Mouse (Mus musculus) spleen, postnatal 4 days (tissue): Measurements from ENCODE around the gene Sec22a.

ENCODE experiments used
- DNase-seq, 2 experiments: peaks; one replicate each; pipeline ENCODE4 v3.0.0; 2022; ENCODE audit warnings: low spot score in 2 of 2

The Sec22a gene

DNA sequence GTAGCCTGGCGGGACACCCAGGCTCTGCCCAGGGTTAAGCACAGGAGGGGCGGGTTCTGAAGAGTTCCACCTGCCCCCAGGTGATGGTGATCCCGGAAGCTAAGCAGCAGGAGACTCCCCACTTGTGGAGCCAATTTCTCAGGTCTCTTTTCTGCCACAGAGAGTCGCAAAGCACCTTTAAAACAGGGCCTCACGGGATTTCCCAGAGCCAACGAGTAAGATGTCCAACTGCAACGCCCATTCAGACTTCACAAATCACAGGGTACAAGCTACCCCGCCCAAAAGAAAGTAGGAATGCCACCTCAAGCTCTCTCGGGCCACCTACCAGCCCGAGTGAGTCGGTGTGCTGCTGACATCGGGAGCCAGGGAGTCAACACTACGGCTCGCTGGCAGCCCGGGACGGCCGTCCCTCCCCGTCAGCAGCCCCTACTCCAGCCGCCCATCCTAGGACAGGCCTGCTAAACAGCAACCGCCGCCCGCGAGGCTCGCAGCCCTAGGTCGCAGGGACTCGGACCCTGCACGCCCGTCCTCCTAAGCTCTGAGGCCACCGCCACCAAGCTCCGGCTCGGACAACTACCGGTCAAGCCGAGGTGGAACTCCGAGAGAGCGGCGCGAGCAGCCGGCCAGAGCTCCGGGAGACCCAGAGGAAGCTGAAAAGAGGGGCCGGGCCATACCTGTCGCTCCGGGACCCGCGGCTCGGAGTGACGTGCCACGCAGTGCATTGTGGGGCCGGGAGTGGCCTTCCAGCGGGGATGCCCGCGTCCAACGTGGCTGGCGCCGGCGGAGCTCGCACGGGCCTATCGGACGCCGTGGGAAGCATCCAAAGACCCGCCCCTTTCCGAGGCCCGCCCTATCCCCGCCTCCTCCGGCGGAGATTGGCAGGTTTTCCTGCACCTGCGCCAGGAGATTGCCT lies at the start of gene Sec22a:
Gene Sec22a (minus strand): TSS at position 769 of the 913 bp plus-strand sequence.
- DNase-seq: peak; percentile 88 to 92

DNA sequence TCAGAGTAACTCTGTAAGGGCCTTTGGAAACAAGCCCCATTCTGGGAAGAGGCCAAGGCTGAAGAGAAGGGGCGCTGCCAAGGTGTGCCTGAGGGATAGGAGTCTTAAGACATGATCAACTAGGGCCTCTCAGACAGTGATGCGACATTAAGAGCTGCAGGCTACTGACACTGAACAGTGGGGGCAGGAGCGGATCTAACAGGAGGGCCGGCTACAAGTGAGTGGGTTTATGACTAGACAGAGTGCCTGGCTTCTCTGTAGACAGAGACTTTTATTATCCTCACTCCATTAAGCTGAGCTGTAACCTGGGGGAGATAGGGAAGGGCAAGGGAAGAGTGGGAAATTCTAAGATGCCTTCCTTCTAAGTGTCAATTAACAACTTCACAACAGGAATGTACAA lies 43.0 kb upstream of the Sec22a start:
- no peak for DNase-seq

DNA sequence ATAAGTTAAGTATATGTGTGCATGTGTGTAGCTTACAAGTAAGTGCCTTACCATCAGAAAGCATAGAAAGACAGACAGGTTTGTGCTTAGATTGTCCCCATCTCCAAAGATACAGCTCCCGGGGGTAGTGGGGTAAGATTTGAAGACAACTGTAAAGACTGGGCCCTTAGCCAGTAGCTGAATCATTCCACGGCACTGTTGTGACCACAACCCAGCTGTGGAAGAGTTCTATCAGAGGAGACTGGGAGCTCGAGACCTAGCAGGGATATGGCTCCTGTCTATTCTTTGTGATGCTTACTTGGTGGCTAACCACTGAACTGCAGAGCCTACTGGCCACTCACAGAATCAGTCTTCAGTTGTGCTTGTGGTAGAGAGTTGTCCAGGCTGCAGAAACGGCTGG lies 42.4 kb upstream of the Sec22a start:
- no peak for DNase-seq

DNA sequence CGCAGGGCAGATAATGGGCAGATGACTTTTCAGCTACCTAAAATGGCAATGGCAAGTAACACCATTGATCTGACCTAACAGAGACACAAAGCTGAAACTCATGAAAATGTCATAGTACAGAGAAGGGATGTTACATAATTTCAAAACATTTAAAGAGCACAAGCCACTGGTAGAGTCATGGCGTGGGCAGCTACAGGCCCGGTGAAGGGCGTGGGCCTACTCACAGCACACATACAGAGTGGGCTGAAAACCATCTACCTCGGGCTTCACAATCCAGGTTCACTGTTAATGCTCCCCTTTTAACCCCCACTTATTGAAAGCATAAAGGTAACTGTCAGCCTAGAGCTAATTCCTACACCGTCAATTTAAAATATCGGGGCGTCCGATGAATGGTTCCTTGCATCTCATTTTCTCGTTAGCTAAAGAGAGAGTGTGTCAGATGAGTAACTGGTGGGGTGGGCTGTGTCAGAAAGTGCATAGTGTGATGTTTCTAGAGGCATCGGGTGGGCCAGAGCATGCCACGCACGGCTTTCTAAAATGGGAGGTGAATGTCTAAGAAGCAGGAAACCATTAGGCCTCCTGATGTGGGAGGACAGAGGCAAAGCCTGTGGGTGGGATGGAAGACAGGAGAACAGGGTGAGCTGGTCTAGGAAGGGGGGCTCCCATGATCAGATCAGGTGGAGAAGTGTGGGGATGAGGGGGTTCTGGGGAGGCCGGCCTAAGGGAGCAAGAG lies 41.8 kb upstream of the Sec22a start:
- DNase-seq: no peak

DNA sequence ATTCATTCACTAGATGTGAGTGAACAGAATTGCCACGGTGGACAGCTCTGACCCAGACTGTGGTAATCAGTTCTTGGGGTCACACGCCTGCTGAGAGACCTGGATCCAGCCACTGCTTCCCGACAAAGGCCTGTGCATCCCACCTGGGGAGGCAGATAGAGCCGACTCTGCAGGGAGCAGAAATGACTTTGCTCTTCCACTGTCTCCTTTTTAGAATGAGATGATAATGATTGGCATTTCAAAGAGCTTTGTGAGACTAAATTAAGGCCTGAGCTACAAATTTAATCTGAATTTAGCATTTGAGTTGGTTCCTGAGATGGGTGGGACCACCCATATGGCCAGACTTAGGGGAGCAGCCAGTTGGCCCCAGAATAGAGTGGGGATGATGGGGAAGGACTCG lies 41.1 kb upstream of the Sec22a start:
- DNase-seq: no peak

DNA sequence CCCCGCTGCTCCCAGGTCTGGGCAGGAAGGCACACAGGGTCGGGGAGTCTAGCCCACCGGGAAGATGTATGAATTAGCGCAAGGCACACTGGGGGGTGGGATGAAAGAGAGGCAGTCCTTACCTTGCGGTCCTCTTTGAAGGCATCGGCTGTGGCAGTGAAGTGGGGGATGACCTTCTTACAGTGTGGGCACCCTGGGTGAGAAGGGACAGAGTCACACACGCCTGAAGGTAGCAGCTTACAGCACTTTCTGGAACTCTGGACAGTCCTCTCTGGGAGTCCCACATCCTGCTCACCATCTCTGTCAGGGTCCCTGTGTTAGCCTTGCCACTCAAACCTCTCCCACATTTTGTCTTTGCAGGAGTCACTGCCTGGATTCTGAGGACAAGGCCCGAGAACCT lies 40.2 kb upstream of the Sec22a start:
- DNase-seq: no peak

DNA sequence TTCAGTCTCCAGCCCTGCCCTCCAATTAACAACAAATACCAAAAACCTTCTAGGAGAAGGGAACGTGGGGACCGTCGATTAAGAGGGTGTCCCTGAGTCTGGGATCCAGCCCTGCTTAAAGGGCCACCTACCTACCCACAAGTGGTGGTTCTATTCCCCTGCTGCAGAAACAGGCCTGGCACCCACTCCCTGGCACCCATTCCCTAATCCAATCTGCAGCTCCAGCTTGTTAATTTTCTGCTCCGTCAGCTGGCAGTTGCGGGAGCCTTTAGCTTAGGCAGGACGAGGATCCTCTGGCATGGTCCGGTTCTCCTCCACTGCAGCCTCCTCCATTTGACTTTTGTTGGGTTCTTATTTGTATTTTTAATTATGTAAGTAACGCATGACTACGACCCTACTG lies 39.6 kb upstream of the Sec22a start:
- DNase-seq: no peak

DNA sequence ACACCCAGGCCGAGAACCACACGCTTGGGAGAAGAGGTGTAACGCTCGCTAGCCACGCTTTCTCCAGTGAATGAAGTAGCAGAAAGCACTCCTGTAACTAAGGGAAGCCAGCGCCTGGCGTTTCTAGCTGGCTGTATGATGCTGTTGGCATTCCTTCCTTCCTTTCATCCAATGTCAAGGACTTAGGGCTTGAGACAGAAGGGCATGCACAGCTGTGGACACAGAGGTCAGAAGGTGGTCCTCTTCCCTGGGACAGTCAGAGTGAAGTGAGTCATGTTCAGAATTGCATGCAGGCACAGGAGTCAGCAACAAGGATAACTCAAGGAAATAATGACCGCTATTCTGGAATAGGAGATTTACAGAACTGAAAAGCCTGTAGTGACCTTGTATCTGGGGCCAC lies 29.1 kb upstream of the Sec22a start:
- no peak for DNase-seq

DNA sequence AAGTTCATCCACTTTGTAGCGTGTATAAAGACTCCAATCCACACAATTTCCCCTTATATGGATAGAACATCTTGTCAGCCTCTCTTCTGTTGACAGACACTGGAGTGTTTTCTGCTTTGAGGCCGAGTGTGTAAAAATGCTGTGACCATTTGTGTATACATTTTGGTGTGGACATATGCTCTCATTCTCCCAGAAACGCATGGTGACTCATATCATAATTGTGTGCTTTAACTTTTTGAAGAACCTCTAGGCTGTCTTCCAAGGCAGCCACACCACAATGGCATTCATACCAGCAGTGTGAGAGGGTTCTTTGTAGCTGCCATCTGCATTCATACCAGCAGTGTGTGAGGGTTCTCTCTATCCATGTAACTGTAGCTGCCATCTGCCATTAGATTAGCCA lies 21.9 kb upstream of the Sec22a start:
- DNase-seq: no peak

DNA sequence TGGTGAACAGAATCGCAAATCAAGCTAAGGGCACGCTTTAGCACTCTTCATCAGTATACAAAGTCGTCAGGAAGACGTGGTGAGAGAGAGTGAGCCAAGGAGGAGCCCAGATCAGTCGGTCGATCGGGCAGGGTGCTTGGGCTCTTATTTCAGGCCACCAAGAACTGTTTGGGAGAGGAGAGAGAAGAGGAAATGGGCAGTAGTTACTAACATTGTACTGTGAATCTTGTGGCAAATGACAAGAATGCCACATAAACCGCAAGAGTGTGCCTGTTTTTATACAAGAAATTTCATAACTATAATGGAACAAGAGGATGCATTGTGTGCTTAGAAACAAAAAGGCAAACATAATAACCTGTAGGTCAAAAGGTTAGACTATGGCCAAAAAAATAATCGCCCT lies 16.3 kb upstream of the Sec22a start:
- no peak for DNase-seq

DNA sequence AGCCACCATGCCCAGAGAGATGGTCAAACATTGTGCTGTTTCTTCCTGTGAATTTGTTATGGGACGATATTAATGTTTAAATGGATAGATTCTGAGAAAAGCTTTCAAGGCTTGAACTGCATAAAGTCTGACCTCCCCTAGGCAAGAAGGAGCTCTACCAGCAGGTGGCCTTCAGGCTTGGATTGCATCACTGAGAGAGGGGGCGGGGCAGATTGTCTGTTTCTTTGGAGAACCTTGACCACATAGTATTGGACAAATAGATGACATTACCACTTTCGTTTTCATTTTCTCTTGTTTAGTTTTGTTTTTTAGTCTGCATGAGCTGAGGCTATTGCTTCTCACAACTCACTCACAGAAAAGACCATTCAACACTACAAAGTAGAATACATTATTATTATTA lies 15.6 kb upstream of the Sec22a start:
- no peak for DNase-seq

DNA sequence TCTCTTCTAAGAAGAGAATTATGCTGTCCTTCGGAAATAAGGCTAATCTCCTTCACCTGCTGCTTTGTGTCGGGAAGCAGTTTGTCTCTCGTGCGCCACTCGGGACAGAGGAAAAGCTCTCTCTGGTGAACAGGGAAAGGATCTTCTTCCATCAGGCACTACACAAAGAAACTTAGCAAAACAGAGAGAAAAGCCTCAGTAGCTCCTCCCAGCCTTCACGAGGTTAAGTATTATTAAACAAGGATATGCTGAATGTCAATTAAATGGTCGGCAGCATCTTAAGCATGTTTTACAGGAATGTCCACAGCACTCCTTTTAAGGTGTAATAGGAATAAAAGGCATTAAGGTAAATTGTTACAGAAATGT lies 328 bp upstream of the Sec22a start:
- no peak for DNase-seq

DNA sequence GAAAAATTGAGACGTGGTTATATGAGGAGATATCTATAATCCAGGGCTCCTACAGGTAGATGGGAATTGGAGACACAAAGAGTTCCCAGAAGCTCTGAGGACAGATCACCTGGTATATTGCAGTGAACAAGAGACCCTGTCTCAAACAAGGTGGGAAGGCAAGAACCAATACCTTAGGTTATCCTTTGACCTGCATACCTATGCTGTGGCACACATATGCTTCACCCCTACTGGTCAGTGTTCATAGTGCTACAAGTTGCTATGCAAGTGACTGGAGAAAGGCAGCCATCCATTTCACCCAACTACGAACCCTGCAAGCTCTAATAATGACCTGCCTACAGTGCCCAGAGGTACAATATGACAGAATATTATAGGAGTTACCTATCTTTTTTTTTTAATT lies 1.5 kb downstream of the Sec22a start:
- DNase-seq: no peak

DNA sequence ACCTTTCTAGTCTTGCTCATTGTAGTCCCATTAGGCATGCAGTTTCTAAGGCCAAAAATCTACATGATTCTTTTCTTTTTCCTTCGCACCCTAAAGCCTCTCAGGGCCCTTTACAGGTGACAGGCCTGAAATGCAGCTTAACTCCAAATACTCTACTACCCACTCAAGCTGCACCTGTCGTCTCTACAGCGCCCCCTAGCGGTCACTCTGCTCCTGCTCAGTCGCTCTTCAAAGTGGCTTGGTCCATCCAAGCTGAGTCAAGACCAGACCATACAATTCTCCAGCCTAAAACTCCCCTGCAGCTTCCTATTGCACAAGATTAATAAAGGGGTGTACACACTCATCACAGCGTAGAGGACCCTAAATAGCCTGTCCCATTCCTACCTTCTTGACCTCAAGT lies 3.1 kb downstream of the Sec22a start:
- DNase-seq: peak; percentile 38 to 87

DNA sequence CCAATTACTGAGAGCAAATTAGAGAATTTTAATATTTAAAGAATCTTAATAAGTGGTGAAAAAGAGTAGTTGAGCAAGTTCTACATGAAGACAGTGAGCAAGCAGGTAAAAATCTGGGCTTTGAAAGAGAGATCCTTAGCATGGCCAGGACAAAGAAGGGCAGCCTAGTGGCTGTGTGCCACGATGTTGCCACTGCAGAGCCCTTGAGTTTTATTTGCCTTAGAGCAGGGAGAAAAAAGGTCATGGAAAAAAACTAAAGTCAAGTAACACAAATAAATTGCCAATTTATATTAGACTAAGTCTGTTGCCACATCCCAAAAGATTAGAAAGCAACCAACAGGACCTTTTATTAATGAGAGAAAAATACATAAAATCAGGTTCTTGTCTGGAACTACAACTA lies 6.3 kb downstream of the Sec22a start:
- no peak for DNase-seq

DNA sequence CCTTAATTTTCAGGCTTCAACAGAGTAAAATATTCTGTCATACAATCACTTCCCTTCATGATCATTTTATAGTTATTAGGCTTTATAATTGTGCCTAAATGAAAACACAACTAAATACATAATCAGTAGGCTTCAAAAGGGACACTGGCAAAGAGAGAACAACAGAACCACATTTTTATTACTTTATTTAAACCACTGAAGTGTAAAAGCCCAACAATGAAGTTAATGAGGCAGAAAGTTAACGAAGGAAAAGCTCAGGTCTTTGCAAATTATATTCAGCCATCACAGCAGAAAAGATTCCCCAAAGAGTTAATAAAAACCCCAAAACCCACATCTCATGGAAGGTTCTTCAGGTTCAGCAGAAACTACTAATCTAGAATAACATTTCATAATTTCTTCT lies 33.3 kb downstream of the Sec22a start:
- DNase-seq: no peak

DNA sequence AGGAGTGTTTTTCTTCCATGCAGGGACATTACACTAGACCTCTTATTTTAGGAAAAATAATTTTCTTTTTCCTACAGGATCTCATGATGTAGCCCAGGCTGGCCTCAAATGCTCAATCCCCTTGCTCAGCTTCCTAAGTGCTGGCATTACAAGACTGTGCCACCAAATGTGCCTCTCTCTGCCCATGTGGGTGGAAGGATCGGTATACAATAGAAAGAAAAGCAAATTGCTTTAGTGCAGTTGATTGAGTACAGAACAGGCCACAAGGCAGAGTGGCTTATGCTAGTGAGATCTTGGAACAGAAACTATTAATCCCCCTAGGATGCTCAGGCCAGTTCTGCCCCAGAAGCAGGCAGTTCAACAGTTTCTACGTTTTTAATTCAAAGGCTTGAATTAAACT lies 43.9 kb downstream of the Sec22a start:
- DNase-seq: no peak

DNA sequence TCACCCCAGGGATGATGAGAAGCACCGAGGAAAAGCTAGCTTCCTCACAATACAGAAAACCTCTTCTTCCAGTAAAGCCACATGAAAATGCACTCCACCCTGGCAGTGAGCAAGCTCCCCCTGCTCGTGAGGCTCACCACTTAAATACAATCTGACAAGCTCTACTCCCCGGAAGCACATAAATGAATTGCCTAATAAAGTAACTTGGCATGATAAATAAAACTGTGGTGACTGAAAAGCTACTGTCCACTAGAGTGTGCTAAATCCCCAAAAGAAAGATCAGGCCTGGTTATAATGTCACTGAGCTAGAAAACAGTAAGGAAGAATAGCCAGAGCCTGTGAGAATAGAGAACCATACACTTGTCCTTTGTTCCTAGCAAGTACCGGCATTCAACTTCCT lies 44.4 kb downstream of the Sec22a start:
- DNase-seq: no peak

DNA sequence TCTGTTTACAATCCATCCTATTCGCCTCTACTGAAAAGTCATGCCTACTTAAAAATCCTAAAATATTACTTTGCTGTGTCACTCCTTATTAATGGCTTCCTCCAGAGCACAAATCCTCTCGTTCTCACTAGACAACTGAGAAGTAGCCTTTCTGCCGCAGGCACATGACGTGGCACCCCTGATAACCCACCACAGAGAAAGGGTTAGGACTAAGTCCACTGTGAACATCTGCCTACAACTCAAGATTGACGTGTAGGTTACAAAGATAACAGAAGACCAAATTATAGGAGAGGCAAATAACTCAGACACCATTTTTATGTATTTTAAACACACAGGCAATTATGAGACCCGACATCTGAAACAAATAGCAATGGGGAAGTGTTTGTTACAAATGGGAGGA lies 45.3 kb downstream of the Sec22a start:
- DNase-seq: no peak

DNA sequence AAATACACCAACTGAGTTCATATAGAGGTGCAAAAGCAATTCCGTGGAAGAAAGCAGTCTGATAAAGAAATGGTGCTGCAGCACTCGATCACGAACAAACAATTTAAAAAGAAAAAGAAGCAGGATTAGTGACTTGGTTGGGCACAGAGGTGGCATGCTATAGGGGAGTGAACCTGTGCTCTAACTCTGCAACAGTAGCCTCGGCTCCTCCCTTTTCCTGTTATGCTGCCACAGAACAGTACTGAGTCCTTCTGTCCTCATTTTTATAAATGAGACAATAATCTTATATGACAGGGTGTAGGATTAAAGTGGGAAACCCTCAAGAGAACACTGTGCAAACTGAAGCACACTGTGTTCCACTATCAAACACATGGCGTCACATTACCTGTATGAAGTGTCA lies 46.3 kb downstream of the Sec22a start:
- no peak for DNase-seq

DNA sequence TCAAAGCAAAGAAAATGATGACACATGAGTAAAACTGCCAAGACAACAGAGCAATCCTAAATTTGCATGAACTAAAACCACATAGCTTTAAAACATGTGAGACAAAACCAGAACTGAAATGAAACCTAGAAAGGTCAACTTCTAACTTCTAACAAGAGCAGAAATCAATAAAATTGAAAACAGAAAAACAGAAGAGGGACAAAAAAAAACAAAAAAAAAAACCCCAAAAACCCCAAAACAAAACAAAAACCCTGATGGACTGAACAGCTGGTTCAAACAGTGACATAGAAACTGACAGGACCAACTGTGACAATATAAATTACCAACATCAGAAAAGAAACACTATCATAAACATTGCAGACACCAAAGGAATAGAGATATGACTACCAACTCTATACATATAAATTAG lies 46.9 kb downstream of the Sec22a start:
- DNase-seq: no peak

DNA sequence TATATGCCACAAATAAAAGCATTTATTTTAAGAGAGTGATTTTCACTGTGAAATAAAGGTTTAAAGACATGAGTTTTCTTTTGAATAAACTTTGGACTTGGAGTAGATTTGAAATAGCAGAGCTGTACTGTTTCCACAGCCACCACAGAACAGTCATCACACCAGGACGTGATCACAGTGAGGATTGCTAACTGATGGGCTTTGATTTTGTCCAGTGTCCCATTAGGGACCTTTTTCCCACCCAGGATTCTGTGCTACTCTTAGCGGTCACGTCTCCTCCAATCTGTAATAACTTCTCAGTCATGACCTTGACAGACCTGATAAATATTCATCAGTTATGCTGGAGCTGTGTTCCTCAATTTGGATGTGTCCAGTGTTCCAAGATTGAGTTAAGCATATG lies 48.2 kb downstream of the Sec22a start:
- DNase-seq: no peak

DNA sequence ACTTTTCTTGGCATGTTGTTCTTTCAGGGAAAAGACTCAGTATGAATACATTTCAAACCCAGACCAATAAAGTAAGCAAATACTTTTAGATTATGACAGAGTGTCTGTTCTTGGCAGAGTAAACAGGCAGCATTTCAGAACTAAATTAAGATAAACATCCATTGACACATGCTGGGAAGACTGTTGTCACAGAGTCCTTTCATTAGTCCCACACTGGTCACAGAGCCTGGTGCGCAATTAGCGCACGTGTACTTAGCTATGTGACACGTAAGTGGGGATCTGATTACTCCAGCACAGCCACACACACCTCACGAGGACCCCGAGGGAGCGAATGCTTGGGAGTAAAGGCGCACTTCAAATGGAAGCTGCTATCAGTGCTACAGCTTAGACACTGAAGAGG lies 52.1 kb downstream of the Sec22a start:
- DNase-seq: no peak
